ENCODE assay signal across 22 mouse cellular contexts in genomic region chr19:23317295-23317988, GRCm38 (mm10). TPM values are rescaled to one million over a fixed set of nuclear protein-coding genes. Genes with fewer than 3 reads are reported as not detected.
DNase-seq lines count a peak whose midpoint lies in the region; ATAC-seq and TF ChIP-seq lines count a peak whose summit lies in the region.
"Had no signal": no experiment of that assay in that cellular context is flagged by ENCODE, and none has a peak within 500 bp of the region (broad histone marks: within the 10 kb centered on the region; RNA-seq: fewer than 3 reads in every experiment).

No protein-coding gene starts in this region.

- H3K9me3 ChIP-seq in hindbrain, embryonic 13.5 days, result no peaks in the 10 kb centered on the region
- no peaks in the 10 kb centered on the region for H3K9me3 ChIP-seq in hindbrain, postnatal 0 days (ENCODE audit: low read length)
- no peaks in the 10 kb centered on the region for H3K9me3 ChIP-seq in hindbrain, embryonic 16.5 days (ENCODE audit: control insufficient read depth, low read length)
- H3K9me3 ChIP-seq: embryonic facial prominence, embryonic 13.5 days; heart, embryonic 15.5 days; kidney, embryonic 15.5 days; limb, embryonic 13.5 days; lung, embryonic 15.5 days had no signal

- peak overlapping the region; percentile 66 for H3K27ac ChIP-seq in hindbrain, embryonic 13.5 days
- H3K27ac ChIP-seq in hindbrain, postnatal 0 days, result no peak overlapping the region
- no peak overlapping the region for H3K27ac ChIP-seq in hindbrain, embryonic 16.5 days (ENCODE audit: low read depth, low read length)
- H3K27ac ChIP-seq: embryonic facial prominence, embryonic 13.5 days; heart, embryonic 15.5 days; kidney, embryonic 15.5 days; limb, embryonic 13.5 days; liver, embryonic 14.5 days; lung, embryonic 15.5 days had no signal

- H3K4me3 ChIP-seq in hindbrain, embryonic 13.5 days, result no peak overlapping the region
- H3K4me3 ChIP-seq in hindbrain, postnatal 0 days (ENCODE audit: low read length), result no peak overlapping the region
- no peak overlapping the region for H3K4me3 ChIP-seq in hindbrain, embryonic 16.5 days (ENCODE audit: low read length)
- H3K4me3 ChIP-seq: embryonic facial prominence, embryonic 13.5 days; heart, embryonic 15.5 days; kidney, embryonic 15.5 days; limb, embryonic 13.5 days; lung, embryonic 15.5 days had no signal

- peaks cover 9% of the 10 kb centered on the region for H3K4me1 ChIP-seq in hindbrain, embryonic 13.5 days (replicated peaks)
- no peaks in the 10 kb centered on the region for H3K4me1 ChIP-seq in hindbrain, postnatal 0 days (ENCODE audit: insufficient read depth, low read length)
- H3K4me1 ChIP-seq in hindbrain, embryonic 16.5 days (ENCODE audit: control insufficient read depth, insufficient read depth, low read depth, low read length), result no peaks in the 10 kb centered on the region
- H3K4me1 ChIP-seq: embryonic facial prominence, embryonic 13.5 days; heart, embryonic 15.5 days; kidney, embryonic 15.5 days; limb, embryonic 13.5 days; lung, embryonic 15.5 days had no signal

- no peak for TF ChIP-seq CTCF in hindbrain, postnatal 0 days (IDR thresholded peaks at IDR 0.05; ENCODE audit: low read depth)

- no peak overlapping the region for H3K4me2 ChIP-seq in hindbrain, embryonic 13.5 days
- no peak overlapping the region for H3K4me2 ChIP-seq in hindbrain, postnatal 0 days (ENCODE audit: low read depth, low read length)
- H3K4me2 ChIP-seq in hindbrain, embryonic 16.5 days (ENCODE audit: low read length), result no peak overlapping the region
- H3K4me2 ChIP-seq: embryonic facial prominence, embryonic 13.5 days; heart, embryonic 15.5 days; kidney, embryonic 15.5 days; limb, embryonic 13.5 days; lung, embryonic 15.5 days had no signal

- ATAC-seq in hindbrain, embryonic 13.5 days (ENCODE audit: low FRiP score), result peak; percentile 54; the same call in 1 of the 2 replicates
- no peak for ATAC-seq in hindbrain, postnatal 0 days
- 0 out of 2 replicates have a peak, but pooled peaks have one; percentile 60 for ATAC-seq in hindbrain, embryonic 16.5 days
- no peak for ATAC-seq in CD4-positive, CD25-positive, alpha-beta regulatory T cell, adult 4 months
- ATAC-seq: forebrain, embryonic 14.5 days; intestine, postnatal 0 days had no signal

- DNase-seq in hindbrain, postnatal 0 days (ENCODE audit: low spot score), result no peak
- peak; percentile 53 for DNase-seq in brain, adult 2 months (ENCODE audit: low read depth, low spot score)
- peak; percentile 26 for DNase-seq in cerebellum, adult 8-10 months
- DNase-seq in frontal cortex, postnatal 36 days (ENCODE audit: low spot score in 2 of 2), result no peak
- DNase-seq in MN1 (ENCODE audit: low spot score), result no peak
- DNase-seq: adrenal gland, postnatal 25 days; gastrocnemius, postnatal 14 days; layer of hippocampus, postnatal 36 days; lung, postnatal 4 days; thymus, postnatal 36 days had no signal

- H3K27me3 ChIP-seq in hindbrain, embryonic 13.5 days, result no peaks in the 10 kb centered on the region
- no peaks in the 10 kb centered on the region for H3K27me3 ChIP-seq in hindbrain, postnatal 0 days (ENCODE audit: insufficient read depth, low read length)
- no peaks in the 10 kb centered on the region for H3K27me3 ChIP-seq in hindbrain, embryonic 16.5 days (replicated peaks; ENCODE audit: control insufficient read depth, insufficient read depth, low read length)
- H3K27me3 ChIP-seq: CH12.LX; embryonic facial prominence, embryonic 13.5 days; heart, embryonic 15.5 days; kidney, embryonic 15.5 days; limb, embryonic 13.5 days; lung, embryonic 15.5 days had no signal

- H3K36me3 ChIP-seq in hindbrain, embryonic 13.5 days, result no peaks in the 10 kb centered on the region
- H3K36me3 ChIP-seq in hindbrain, postnatal 0 days (ENCODE audit: insufficient read depth, low read length), result no peaks in the 10 kb centered on the region
- H3K36me3 ChIP-seq in hindbrain, embryonic 16.5 days (ENCODE audit: control insufficient read depth, insufficient read depth, low read length), result no peaks in the 10 kb centered on the region
- H3K36me3 ChIP-seq: embryonic facial prominence, embryonic 13.5 days; heart, embryonic 15.5 days; kidney, embryonic 15.5 days; limb, embryonic 13.5 days; lung, embryonic 15.5 days had no signal

- no peak overlapping the region for H3K9ac ChIP-seq in hindbrain, embryonic 13.5 days
- H3K9ac ChIP-seq in hindbrain, postnatal 0 days (replicated peaks; ENCODE audit: low read length), result no peak overlapping the region
- H3K9ac ChIP-seq in hindbrain, embryonic 16.5 days (ENCODE audit: low read depth, low read length), result no peak overlapping the region
- H3K9ac ChIP-seq: embryonic facial prominence, embryonic 13.5 days; heart, embryonic 15.5 days; kidney, embryonic 15.5 days; limb, embryonic 13.5 days; liver, embryonic 14.5 days; lung, embryonic 15.5 days had no signal

- 67% methylated on average over 5 of the region's 5 CpGs for WGBS in hindbrain, embryonic 13.5 days
- WGBS in hindbrain, postnatal 0 days, result 66% methylated on average over 5 of the region's 5 CpGs
- 62% methylated on average over 5 of the region's 5 CpGs for WGBS in hindbrain, embryonic 16.5 days

RNA-seq across cellular contexts. Expression of gene Smc5, which starts 43.7 kb away (rescaled TPM):
- polyA plus RNA-seq in hindbrain, embryonic 13.5 days (2015; fragmentation: Nextera tagmentation; extraction: Ambion mirVana), result 29.0 and 29.3 TPM in 2 replicates
- 16.9 and 21.3 TPM in 2 replicates for total RNA-seq in hindbrain, postnatal 0 days (2014; rRNA removed)
- polyA plus RNA-seq in hindbrain, postnatal 0 days (2015; fragmentation: Nextera tagmentation; extraction: Ambion mirVana), result 21.4 and 23.2 TPM in 2 replicates
- 21.2 and 22.5 TPM in 2 replicates for polyA plus RNA-seq in hindbrain, embryonic 16.5 days (2015; fragmentation: Nextera tagmentation; extraction: Ambion mirVana)
- 10 to 100 TPM; 27.4 to 33.6 TPM for polyA plus RNA-seq in CD4-positive, CD25-positive, alpha-beta regulatory T cell, adult 4 months (2017; shearing (Covaris generic))

Comparison
In these comparisons a context has a peak if more than half of its experiments do, and no peak if none do; other contexts are left out.
1. ATAC-seq: peak in hindbrain, embryonic 13.5 days (single experiment) and hindbrain, embryonic 16.5 days (single experiment); none in hindbrain, postnatal 0 days (single experiment) and CD4-positive, CD25-positive, alpha-beta regulatory T cell, adult 4 months (single experiment).
2. DNase-seq: peak in brain, adult 2 months (single experiment) and cerebellum, adult 8-10 months (single experiment); none in hindbrain, postnatal 0 days (single experiment), frontal cortex, postnatal 36 days (0 of 2) and MN1 (single experiment).